Mouse (Mus musculus) ovary, postnatal 14 days (tissue): ENCODE data around the gene Cpa4.

ENCODE experiments used
- DNase-seq: peaks from one replicate; pipeline ENCODE4 v3.0.0; 2022; ENCODE audit warnings: low spot score

Gene Cpa4

GRCm38 (mm10) chr6:30568069-30568468, at the start of gene Cpa4:
TSS of gene Cpa4 (plus strand) at chr6:30568369.
- no peak for DNase-seq

- DNase-seq = no peak
These were observed 47.8 kb upstream of the Cpa4 start for GRCm38 (mm10) chr6:30520400-30520799.

- no peak for DNase-seq
These were observed 42.5 kb upstream of the Cpa4 start for GRCm38 (mm10) chr6:30525456-30526332.

- peak; percentile 47 for DNase-seq
These were observed 41.3 kb upstream of the Cpa4 start for GRCm38 (mm10) chr6:30526586-30527515.

GRCm38 (mm10) chr6:30528800-30529199, 39.4 kb upstream of the Cpa4 start:
- DNase-seq = no peak

GRCm38 (mm10) chr6:30535340-30535739, 32.8 kb upstream of the Cpa4 start:
- no peak for DNase-seq

GRCm38 (mm10) chr6:30538240-30538639, 29.9 kb upstream of the Cpa4 start:
- no peak for DNase-seq

GRCm38 (mm10) chr6:30538800-30539199, 29.4 kb upstream of the Cpa4 start:
- DNase-seq = no peak

GRCm38 (mm10) chr6:30541009-30541799, 27.0 kb upstream of the Cpa4 start, which contains the start of gene Cpa2:
TSS of gene Cpa2 (plus strand) at chr6:30541582.
- no peak for DNase-seq

- no peak for DNase-seq
These were observed 25.9 kb upstream of the Cpa4 start for GRCm38 (mm10) chr6:30542277-30542676.

GRCm38 (mm10) chr6:30543077-30543476, 25.1 kb upstream of the Cpa4 start:
- no peak for DNase-seq

GRCm38 (mm10) chr6:30543851-30544250, 24.3 kb upstream of the Cpa4 start:
- no peak for DNase-seq

- DNase-seq = no peak
These were observed 22.5 kb upstream of the Cpa4 start for GRCm38 (mm10) chr6:30545689-30546088.

GRCm38 (mm10) chr6:30546571-30547273, 21.4 kb upstream of the Cpa4 start:
- no peak for DNase-seq

- DNase-seq = no peak
These were observed 20.9 kb upstream of the Cpa4 start for GRCm38 (mm10) chr6:30547274-30547645.

GRCm38 (mm10) chr6:30547656-30548306, 20.4 kb upstream of the Cpa4 start:
- no peak for DNase-seq

GRCm38 (mm10) chr6:30549231-30549761, 18.9 kb upstream of the Cpa4 start:
- DNase-seq = no peak

GRCm38 (mm10) chr6:30550496-30551192, 17.5 kb upstream of the Cpa4 start:
- DNase-seq = no peak

GRCm38 (mm10) chr6:30551193-30551515, 17.0 kb upstream of the Cpa4 start:
- no peak for DNase-seq
